Mouse (Mus musculus) olfactory bulb, adult 2 months (tissue): ENCODE results near the gene Slc35d1.

Experiments used
- CTCF ChIP-seq: fragments of 200-500 bp; IDR thresholded peaks from 2 replicates; pipeline ENCODE4 v1.5.1; 2012; ENCODE audit warnings: low read depth, mild to moderate bottlenecking, low read length, moderate library complexity; ENCODE audit not compliant: insufficient read depth
- POLR2A ChIP-seq: fragments of 200-500 bp; IDR thresholded peaks from 2 replicates; pipeline ENCODE4 v1.6.1; 2012; ENCODE audit warnings: mild to moderate bottlenecking, low read depth, low read length, moderate library complexity; ENCODE audit not compliant: insufficient read depth

DNA sequence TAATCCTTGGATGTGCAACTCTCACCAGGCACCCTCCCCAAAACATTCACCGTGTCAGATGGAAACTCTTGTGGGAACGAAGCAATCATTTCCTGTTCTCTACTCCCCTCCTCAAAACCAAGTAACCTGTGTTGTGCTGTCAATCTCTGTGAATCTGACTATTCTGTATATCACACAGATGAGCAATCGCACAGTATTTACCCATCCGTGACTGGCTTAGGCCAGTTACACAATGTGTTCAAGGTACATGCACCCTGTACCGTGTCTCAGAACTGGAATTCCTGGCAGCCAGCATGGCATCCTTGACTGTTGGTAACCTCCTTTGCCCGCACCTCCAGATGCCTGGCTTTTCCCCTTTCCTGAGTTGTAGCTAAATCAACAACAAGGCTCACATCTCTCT is 1.1 kb upstream of the Slc35d1 start:
- TF ChIP-seq CTCF: no peak
- TF ChIP-seq POLR2A: no peak
